Mouse (Mus musculus) embryonic facial prominence, embryonic 12.5 days (tissue): Measurements from ENCODE around the gene Frmpd1. TPM values are rescaled to one million over a fixed set of nuclear protein-coding genes. Genes with fewer than 3 reads are reported as not detected.

Experiments used
- ATAC-seq: fragments of 200-750 bp; cut with Nextera tagmentation; 2 replicates; pipeline ENCODE4 v1.8.0; 2017; ENCODE audit not compliant: insufficient number of reproducible peaks, insufficient read depth, low FRiP score, low TSS enrichment
- H3K27ac ChIP-seq: fragments of 300-500 bp; sonication (generic); 2 replicates; pipeline ENCODE4 v1.5.1; 2016; ENCODE audit warnings: mild to moderate bottlenecking
- H3K27me3 ChIP-seq: fragments of 300-500 bp; sonication (generic); 2 replicates; pipeline ENCODE4 v1.6.1; 2016; ENCODE audit warnings: mild to moderate bottlenecking, moderate library complexity
- H3K36me3 ChIP-seq: fragments of 300-500 bp; sonication (generic); 2 replicates; pipeline ENCODE4 v1.6.1; 2016; ENCODE audit warnings: mild to moderate bottlenecking
- H3K4me1 ChIP-seq: fragments of 300-500 bp; sonication (generic); 2 replicates; pipeline ENCODE4 v1.6.1; 2016
- H3K4me2 ChIP-seq: fragments of 300-500 bp; sonication (generic); replicated peaks from 2 replicates; pipeline ENCODE4 v1.6.1; 2016; ENCODE audit warnings: mild to moderate bottlenecking, moderate library complexity
- H3K4me3 ChIP-seq: fragments of 300-500 bp; sonication (generic); 2 replicates; pipeline ENCODE4 v1.5.1; 2016; ENCODE audit warnings: mild to moderate bottlenecking
- H3K9ac ChIP-seq: fragments of 300-500 bp; sonication (generic); 2 replicates; pipeline ENCODE4 v1.6.1; 2016; ENCODE audit warnings: mild to moderate bottlenecking, moderate library complexity
- H3K9me3 ChIP-seq: fragments of 300-500 bp; sonication (generic); 2 replicates; pipeline ENCODE4 v1.6.1; 2016; ENCODE audit warnings: mild to moderate bottlenecking, moderate library complexity
- WGBS: fragments of 180-500 bp; shearing (Covaris S2); methylation state at CpG from one replicate; pipeline ENCODE4 v1.1.7; 2016; 5-methylcytosine and 5-hydroxymethylcytosine counted together
- polyA plus RNA-seq: library from polyadenylated mRNA; unstranded; fragments of >200 nt; fragmentation: Nextera tagmentation; extraction: Ambion mirVana; gene quantifications from 2 replicates; pipeline ENCODE4 v1.2.1, GENCODE M21; 2016

The Frmpd1 gene
- 2.5 and 3.8 TPM in 2 replicates for polyA plus RNA-seq

DNA sequence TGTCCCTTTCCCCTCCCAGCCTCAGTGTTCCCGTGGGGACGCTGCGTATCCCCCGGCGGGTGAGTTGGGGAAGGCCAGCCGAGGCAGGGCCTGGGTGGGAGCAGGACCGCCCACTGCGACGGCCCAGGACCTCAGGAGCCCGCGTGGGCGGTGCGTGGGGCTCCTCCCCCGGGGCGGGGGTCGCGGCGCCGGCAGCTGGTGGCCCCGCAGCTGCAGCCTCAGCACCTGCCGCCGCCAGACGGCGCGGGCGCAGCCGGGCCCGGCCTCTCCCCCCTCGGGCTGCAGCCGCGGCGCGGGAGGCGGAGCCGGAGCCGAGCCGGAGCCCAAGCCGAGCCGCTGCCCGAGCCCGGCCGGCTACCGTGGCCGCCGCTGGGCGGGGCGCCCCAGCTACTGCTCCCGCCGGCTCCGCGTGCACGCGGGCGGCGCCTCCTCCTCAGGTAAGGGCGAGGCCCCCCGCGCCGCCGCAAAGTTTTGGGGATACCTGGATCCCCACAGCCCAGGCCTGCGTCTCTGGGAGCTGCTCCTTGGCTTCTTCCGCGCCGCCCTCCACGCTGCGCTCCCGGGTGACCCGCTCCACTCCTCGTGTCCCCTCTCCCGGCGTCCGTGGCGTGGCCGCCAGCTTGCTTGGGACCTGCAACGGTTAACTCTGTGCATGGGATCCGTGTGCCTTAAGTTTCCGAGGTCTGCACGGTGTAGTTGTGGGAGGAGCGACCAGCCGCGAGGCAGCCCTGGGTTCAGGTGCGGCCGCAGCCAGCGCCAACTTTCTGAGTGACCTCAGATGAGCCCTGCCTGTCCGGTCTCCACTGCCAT, at the start of gene Frmpd1:
Gene Frmpd1, plus strand, starts transcription at position 355 of the 810 bp plus-strand sequence.
- WGBS, result under 1% methylated on average over 65 of the region's 85 CpGs
- ATAC-seq, result peak; percentile 85
- Histone ChIP-seq H3K9ac (peak within 1 kb of the TSS; percentile 62), H3K9me3 (no peaks in the 10 kb centered on the region), H3K4me2 (peak within 1 kb of the TSS; percentile 99), H3K36me3 (no peaks in the 10 kb centered on the region), H3K4me3 (peak within 1 kb of the TSS; percentile 64), H3K27ac (no peak within 1 kb of the TSS), H3K27me3 (peaks cover 44% of the 10 kb centered on the region), H3K4me1 (0 out of 2 replicates have a peak, but pooled peaks cover 4% of the 10 kb centered on the region)

DNA sequence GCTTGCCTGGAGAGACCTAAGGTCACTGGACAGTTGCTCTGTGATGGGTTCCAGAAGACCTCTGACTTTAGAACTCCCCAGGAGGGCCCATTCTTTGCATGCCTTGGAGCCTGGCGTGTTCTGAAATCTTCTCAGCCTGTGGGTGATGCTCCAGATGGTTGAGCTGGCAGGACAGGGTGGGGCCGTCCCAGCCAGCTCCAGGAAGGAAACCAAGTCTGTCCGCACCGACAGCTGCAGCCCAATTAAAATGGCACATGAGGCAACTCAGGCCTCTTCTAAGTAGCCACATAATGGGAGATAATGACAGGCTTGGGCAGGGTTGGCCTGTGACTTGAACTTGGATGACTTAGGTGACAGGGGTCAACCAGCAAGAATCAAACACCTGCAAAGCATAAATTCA, 47.0 kb upstream of the Frmpd1 start:
- no peaks in the 10 kb centered on the region for H3K36me3 ChIP-seq
- no peak overlapping the region for H3K9ac ChIP-seq
- no peak overlapping the region for H3K4me3 ChIP-seq
- H3K4me2 ChIP-seq, result no peak overlapping the region
- ATAC-seq, result no peak
- peaks cover 9% of the 10 kb centered on the region for H3K4me1 ChIP-seq
- no peaks in the 10 kb centered on the region for H3K9me3 ChIP-seq
- H3K27me3 ChIP-seq, result no peaks in the 10 kb centered on the region
- H3K27ac ChIP-seq, result no peak overlapping the region
- WGBS, result 28% methylated on average over 4 of the region's 4 CpGs

DNA sequence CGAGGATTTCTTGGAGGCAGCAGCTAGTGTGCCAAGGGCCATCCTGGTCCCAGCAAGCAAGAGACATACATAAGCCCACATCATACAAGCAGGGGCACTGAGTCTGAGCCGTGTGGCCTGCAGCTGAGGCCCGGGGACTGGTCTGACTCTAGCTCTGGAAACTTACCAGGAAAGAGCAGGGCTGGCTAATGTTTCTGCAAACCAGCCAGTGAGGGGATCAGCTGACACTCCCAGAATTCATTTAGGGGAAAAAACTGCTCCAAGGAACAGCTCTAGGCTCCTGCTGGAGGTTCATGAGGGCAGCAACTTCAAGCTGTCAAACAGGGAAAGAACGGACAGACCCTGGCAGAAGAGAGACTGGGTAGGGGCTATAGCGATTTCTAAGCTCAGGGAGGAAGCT, 42.8 kb upstream of the Frmpd1 start:
- ATAC-seq, result no peak
- H3K27me3 ChIP-seq, result no peaks in the 10 kb centered on the region
- no peaks in the 10 kb centered on the region for H3K9me3 ChIP-seq
- no peak overlapping the region for H3K4me2 ChIP-seq
- no peak overlapping the region for H3K27ac ChIP-seq
- no peaks in the 10 kb centered on the region for H3K36me3 ChIP-seq
- H3K4me1 ChIP-seq, result peaks cover 13% of the 10 kb centered on the region
- WGBS, result 52% methylated on average over 5 of the region's 5 CpGs
- no peak overlapping the region for H3K9ac ChIP-seq
- H3K4me3 ChIP-seq, result no peak overlapping the region

DNA sequence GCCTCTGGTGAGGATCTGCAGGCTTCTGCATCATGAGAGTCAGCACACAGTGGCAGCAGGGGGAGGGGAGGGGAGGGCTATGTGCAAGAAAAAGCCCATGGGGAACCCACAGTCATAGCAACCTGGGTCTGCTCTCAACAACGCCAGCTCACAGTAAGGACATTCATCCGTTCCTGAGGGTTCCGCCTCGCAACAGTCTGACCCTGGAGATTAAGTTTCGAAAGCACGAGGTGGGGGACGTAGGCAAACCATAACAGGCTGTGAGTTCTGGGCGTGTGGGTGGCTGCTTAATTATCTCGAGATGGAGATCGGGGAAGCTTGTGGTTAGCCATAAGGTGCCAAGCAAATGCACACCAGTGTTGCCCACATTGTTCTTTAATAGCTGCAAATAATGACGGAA, 42.3 kb upstream of the Frmpd1 start:
- H3K9ac ChIP-seq, result no peak overlapping the region
- ATAC-seq, result no peak
- peaks cover 13% of the 10 kb centered on the region for H3K4me1 ChIP-seq
- H3K9me3 ChIP-seq, result no peaks in the 10 kb centered on the region
- no peak overlapping the region for H3K4me2 ChIP-seq
- no peak overlapping the region for H3K4me3 ChIP-seq
- H3K27ac ChIP-seq, result no peak overlapping the region
- H3K27me3 ChIP-seq, result no peaks in the 10 kb centered on the region
- H3K36me3 ChIP-seq, result no peaks in the 10 kb centered on the region
- WGBS, result 22% methylated on average over 11 of the region's 11 CpGs

DNA sequence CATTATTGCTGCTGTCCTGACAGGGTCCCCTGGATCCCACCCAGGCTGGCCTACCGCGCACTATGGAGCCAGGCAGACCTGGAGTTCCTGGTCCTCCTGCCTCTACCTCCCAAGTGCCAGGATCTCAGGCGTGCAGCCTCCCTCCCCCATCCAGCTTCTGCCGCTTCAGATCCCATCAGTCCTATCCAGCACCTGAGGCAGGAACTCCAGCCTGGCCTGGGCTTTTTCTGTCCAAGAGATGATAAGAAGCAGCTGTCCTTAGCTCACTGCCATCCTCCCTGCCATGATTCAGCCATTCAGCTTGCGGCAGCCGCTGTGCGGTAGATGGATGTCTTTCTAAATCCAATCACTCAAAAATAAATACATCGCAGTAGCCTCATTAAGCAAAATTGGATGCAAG, 41.7 kb upstream of the Frmpd1 start:
- Histone ChIP-seq H3K4me3 (no peak overlapping the region), H3K27me3 (no peaks in the 10 kb centered on the region), H3K27ac (no peak overlapping the region), H3K4me1 (peaks cover 13% of the 10 kb centered on the region), H3K36me3 (no peaks in the 10 kb centered on the region), H3K4me2 (no peak overlapping the region), H3K9ac (no peak overlapping the region), H3K9me3 (no peaks in the 10 kb centered on the region)
- 57% methylated on average over 8 of the region's 8 CpGs for WGBS
- ATAC-seq, result no peak

DNA sequence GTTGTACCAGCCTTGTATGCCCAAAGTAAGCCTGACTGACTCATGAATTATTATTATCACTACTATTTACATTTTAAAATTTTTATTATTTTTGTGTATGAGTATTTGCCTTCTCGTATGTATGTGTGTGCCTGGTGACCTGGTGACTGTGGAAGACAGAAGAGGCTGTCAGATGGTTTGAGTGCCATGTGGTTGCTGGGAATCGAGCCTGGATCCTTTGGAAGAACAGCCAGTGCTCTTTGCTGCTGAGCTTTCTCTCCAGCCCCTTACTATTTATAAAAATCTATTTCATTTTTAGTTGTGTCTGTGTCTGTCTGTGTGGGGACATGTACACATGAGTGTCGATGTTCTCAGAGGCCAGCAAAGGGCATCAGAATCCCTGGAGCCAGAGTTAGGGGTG, 28.2 kb upstream of the Frmpd1 start:
- Histone ChIP-seq H3K4me3 (no peak overlapping the region), H3K4me2 (no peak overlapping the region), H3K9ac (no peak overlapping the region), H3K36me3 (no peaks in the 10 kb centered on the region), H3K9me3 (no peaks in the 10 kb centered on the region), H3K4me1 (no peaks in the 10 kb centered on the region), H3K27ac (no peak overlapping the region), H3K27me3 (no peaks in the 10 kb centered on the region)
- WGBS, result 68% methylated on average over 3 of the region's 3 CpGs
- ATAC-seq, result no peak

DNA sequence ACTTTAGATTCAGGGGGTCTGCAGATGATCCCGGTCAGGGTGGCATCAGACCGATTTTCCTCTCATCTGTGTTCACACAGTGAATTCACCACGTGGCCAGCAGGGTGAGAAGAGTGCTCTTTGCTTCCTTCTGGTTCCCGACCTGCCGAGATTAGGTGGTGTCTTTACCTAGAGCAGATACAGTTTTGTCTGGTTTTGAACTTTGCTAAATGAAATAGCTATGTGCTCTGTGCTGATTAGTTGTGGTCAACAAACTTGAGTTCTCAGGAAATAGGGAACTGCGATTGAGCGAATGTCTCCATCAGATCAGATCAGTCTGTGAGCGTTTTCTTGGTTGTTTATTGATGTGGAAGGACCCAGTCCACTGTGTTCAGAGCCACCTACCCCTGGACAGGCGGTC, 26.1 kb upstream of the Frmpd1 start:
- Histone ChIP-seq H3K4me1 (no peaks in the 10 kb centered on the region), H3K27me3 (no peaks in the 10 kb centered on the region), H3K9me3 (no peaks in the 10 kb centered on the region), H3K9ac (no peak overlapping the region), H3K27ac (no peak overlapping the region), H3K4me2 (no peak overlapping the region), H3K4me3 (no peak overlapping the region), H3K36me3 (no peaks in the 10 kb centered on the region)
- WGBS, result 72% methylated on average over 9 of the region's 9 CpGs
- no peak for ATAC-seq

DNA sequence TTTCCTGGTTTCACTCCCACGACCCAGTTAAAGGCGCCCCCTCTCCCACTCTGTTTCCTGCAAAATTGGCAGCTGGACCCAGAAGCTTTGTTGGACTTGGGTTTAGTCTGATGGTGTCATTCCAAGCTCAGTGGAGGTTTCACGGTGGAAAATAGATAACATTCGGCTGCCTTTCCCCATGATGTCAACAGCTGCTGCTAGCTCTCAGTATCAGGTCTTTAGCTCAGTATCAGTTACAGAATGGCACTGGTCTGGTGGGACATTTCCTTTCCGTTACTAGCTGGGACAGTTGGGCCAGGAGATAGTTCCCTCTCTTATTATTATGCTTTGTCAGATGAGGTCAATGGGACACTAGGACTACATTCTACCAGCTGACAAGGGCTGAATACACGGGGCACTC, 23.9 kb upstream of the Frmpd1 start:
- Histone ChIP-seq H3K4me2 (no peak overlapping the region), H3K27ac (no peak overlapping the region), H3K9me3 (no peaks in the 10 kb centered on the region), H3K9ac (no peak overlapping the region), H3K4me1 (no peaks in the 10 kb centered on the region), H3K4me3 (no peak overlapping the region), H3K36me3 (no peaks in the 10 kb centered on the region), H3K27me3 (no peaks in the 10 kb centered on the region)
- WGBS, result 78% methylated on average over 6 of the region's 6 CpGs
- ATAC-seq, result no peak

DNA sequence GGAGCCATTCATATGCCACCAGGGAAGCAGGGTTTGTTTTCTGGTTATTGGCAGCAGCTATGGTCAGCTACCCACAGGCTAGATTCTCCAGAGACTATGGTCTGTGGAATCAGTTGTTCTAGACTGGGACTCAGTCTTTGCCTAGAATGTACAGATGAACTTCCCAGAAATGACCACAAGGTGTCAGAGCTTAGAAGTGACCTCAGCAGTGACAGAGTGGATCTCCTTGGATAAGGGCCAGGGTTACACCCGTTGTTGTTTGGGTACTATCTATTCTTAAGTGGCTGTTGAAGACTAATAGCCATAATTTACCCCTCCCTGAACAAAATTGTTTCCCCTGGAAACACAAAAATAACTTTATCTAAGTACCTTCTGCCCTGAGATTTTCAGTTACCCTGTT, 21.0 kb upstream of the Frmpd1 start:
- no peak for ATAC-seq
- no peaks in the 10 kb centered on the region for H3K9me3 ChIP-seq
- H3K27ac ChIP-seq, result no peak overlapping the region
- 22% methylated on average over 1 of the region's 1 CpGs for WGBS
- no peaks in the 10 kb centered on the region for H3K4me1 ChIP-seq
- H3K36me3 ChIP-seq, result no peaks in the 10 kb centered on the region
- H3K4me3 ChIP-seq, result no peak overlapping the region
- H3K9ac ChIP-seq, result no peak overlapping the region
- H3K4me2 ChIP-seq, result no peak overlapping the region
- H3K27me3 ChIP-seq, result no peaks in the 10 kb centered on the region

DNA sequence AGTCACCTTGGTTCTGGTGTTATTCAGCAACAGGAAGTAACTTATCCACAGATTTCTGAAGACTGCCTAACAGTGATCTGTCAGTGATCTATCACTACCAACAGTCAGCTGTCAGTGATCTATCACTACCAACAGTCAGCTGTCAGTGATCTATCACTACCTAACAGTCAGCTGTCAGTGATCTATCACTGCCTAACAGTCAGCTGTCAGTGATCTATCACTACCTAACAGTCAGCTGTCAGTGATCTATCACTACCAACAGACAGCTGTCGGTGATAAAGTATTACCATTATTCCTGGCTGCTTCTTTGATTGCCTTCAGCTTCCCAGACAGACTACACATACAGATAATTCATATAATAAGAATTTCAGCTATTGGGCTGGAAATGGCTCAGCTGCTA, 19.2 kb upstream of the Frmpd1 start:
- H3K9me3 ChIP-seq, result no peaks in the 10 kb centered on the region
- H3K4me3 ChIP-seq, result no peak overlapping the region
- H3K27me3 ChIP-seq, result no peaks in the 10 kb centered on the region
- ATAC-seq, result no peak
- H3K4me1 ChIP-seq, result no peaks in the 10 kb centered on the region
- no peak overlapping the region for H3K4me2 ChIP-seq
- no peaks in the 10 kb centered on the region for H3K36me3 ChIP-seq
- no peak overlapping the region for H3K9ac ChIP-seq
- WGBS, result 76% methylated on average over 1 of the region's 1 CpGs
- H3K27ac ChIP-seq, result no peak overlapping the region

DNA sequence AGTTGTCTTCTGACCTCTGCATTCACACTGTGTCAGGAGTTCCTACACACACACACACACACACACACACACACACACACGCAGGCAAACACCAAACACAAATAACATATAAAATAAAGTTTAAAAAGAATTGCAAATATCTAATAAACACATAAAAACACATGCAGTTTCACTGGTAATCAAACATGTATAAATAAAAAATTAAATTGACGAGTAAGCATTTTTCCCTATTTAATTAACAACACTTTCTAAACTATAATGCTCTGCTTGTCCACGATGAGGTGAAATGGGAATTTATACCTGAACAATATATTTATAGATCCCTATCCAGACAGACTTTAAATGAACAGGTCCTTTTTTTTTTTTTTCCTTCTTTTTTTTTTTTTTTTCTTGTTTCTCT, 18.7 kb upstream of the Frmpd1 start:
- ATAC-seq, result no peak
- H3K4me3 ChIP-seq, result no peak overlapping the region
- H3K9me3 ChIP-seq, result no peaks in the 10 kb centered on the region
- no peaks in the 10 kb centered on the region for H3K36me3 ChIP-seq
- WGBS, result 89% methylated on average over 3 of the region's 3 CpGs
- H3K27ac ChIP-seq, result no peak overlapping the region
- H3K9ac ChIP-seq, result no peak overlapping the region
- no peaks in the 10 kb centered on the region for H3K4me1 ChIP-seq
- no peak overlapping the region for H3K4me2 ChIP-seq
- H3K27me3 ChIP-seq, result no peaks in the 10 kb centered on the region

DNA sequence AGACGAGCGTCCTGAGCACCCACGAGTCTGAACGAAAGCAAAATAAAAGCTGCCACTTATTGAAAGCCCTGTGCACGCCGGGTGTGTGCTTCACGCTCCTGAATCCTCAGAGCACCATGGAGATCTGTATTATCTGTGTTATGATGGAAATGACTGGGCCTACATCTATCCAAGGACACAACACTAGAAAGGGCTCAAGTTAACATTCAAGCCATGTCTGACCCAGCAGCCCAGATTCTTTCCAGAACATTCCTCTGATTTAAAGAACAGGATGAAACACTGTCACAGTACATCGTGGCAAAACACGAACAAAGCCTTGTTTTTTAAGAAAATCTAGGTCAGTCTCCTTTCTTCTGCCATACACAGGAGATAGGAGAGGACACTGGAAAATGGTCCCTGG, 13.3 kb upstream of the Frmpd1 start:
- H3K36me3 ChIP-seq, result no peaks in the 10 kb centered on the region
- H3K9me3 ChIP-seq, result no peaks in the 10 kb centered on the region
- H3K4me3 ChIP-seq, result no peak overlapping the region
- no peaks in the 10 kb centered on the region for H3K27me3 ChIP-seq
- 90% methylated on average over 9 of the region's 9 CpGs for whole genome bisulfite sequencing
- ATAC-seq, result no peak
- H3K9ac ChIP-seq, result no peak overlapping the region
- no peak overlapping the region; the same call in 1 of the 2 replicates for H3K27ac ChIP-seq
- no peak overlapping the region for H3K4me2 ChIP-seq
- no peaks in the 10 kb centered on the region for H3K4me1 ChIP-seq
